Mouse (Mus musculus) granulocyte monocyte progenitor cell, adult 5-6 weeks (primary cell): ENCODE data around the gene Scn4a. TPM values are rescaled to one million over a fixed set of nuclear protein-coding genes. Genes with fewer than 3 reads are reported as not detected.
"Not testable (repeated sequence)": the region's sequence is repeated elsewhere in the genome, so short reads cannot be mapped to it uniquely, and the experiment has no call there.

Experiments used
- ATAC-seq: replicated peaks from 2 replicates; pipeline ENCODE4 v1.8.0; 2016; ENCODE audit warnings: mild to moderate bottlenecking, moderate TSS enrichment, inconsistent platforms; ENCODE audit not compliant: poor library complexity, severe bottlenecking
- total RNA-seq, 2 experiments: library from RNA; stranded (forward) in 1 of 2; stranded (reverse) in 1 of 2; fragments of 200-712, 200-1000 nt in 1 of 2; fragments of >200 nt in 1 of 2; fragmentation: Nextera tagmentation in 1 of 2; gene quantifications; 2 replicates each; pipeline ENCODE4 v1.2.3; 2014 to 2017

Scn4a gene
- total RNA-seq, 2 experiments from 2014 or later: not detected

- ATAC-seq: peak; percentile 52
Observed at GRCm38 (mm10) chr11:106364712-106365111, 11.6 kb upstream of the Scn4a start.

- 0 out of 2 replicates have a peak, but pooled peaks have one; percentile 41 for ATAC-seq
Observed at GRCm38 (mm10) chr11:106359350-106359749, 6.3 kb upstream of the Scn4a start.

GRCm38 (mm10) chr11:106355382-106356128, 2.5 kb upstream of the Scn4a start:
- ATAC-seq: peak; percentile 67

GRCm38 (mm10) chr11:106354181-106354580, 1.1 kb upstream of the Scn4a start:
- peak; percentile 20 for ATAC-seq

- no peak for ATAC-seq
Observed at GRCm38 (mm10) chr11:106351941-106352340, 1.1 kb downstream of the Scn4a start.

- no peak for ATAC-seq
Observed at GRCm38 (mm10) chr11:106351253-106351652, 1.8 kb downstream of the Scn4a start.

GRCm38 (mm10) chr11:106350853-106351252, 2.2 kb downstream of the Scn4a start:
- no peak for ATAC-seq

GRCm38 (mm10) chr11:106349772-106350171, 3.3 kb downstream of the Scn4a start:
- ATAC-seq: no peak

- ATAC-seq: no peak
Observed at GRCm38 (mm10) chr11:106344910-106345309, 8.2 kb downstream of the Scn4a start.

- peak; percentile 63 for ATAC-seq
Observed at GRCm38 (mm10) chr11:106340990-106341520, 12.0 kb downstream of the Scn4a start.

GRCm38 (mm10) chr11:106339323-106339722, 13.8 kb downstream of the Scn4a start:
- not testable (repeated sequence) for ATAC-seq

- no peak for ATAC-seq
Observed at GRCm38 (mm10) chr11:106338870-106339269, 14.2 kb downstream of the Scn4a start.

- no peak for ATAC-seq
Observed at GRCm38 (mm10) chr11:106338029-106338428, 15.1 kb downstream of the Scn4a start.

GRCm38 (mm10) chr11:106334066-106334465, 19.0 kb downstream of the Scn4a start:
- no peak for ATAC-seq

- no peak for ATAC-seq
Observed at GRCm38 (mm10) chr11:106332458-106332857, 20.6 kb downstream of the Scn4a start.

GRCm38 (mm10) chr11:106329682-106330081, 23.4 kb downstream of the Scn4a start:
- peak; percentile 59 for ATAC-seq

GRCm38 (mm10) chr11:106329128-106329527, 24.0 kb downstream of the Scn4a start:
- ATAC-seq: peak; percentile 32; the same call in 1 of the 2 replicates

GRCm38 (mm10) chr11:106328521-106328920, 24.6 kb downstream of the Scn4a start:
- no peak for ATAC-seq

- ATAC-seq: no peak
Observed at GRCm38 (mm10) chr11:106326475-106326874, 26.6 kb downstream of the Scn4a start.

- peak; percentile 55 for ATAC-seq
Observed at GRCm38 (mm10) chr11:106325566-106326206, 27.4 kb downstream of the Scn4a start.

GRCm38 (mm10) chr11:106324858-106325257, 28.2 kb downstream of the Scn4a start:
- no peak for ATAC-seq
